Mouse (Mus musculus) heart, embryonic 15.5 days (tissue): ENCODE data around the gene Wipf1. TPM values are rescaled to one million over a fixed set of nuclear protein-coding genes. Genes with fewer than 3 reads are reported as not detected.
A peak's percentile ranks its signal among the peaks of the same experiment; 100 is the strongest.
"Not testable (repeated sequence)": the region's sequence is repeated elsewhere in the genome, so short reads cannot be mapped to it uniquely, and the experiment has no call there.

Source experiments
- ATAC-seq: fragments of 200-750 bp; cut with Nextera tagmentation; replicated peaks from 2 replicates; pipeline ENCODE4 v1.8.0; 2017; ENCODE audit warnings: low read depth, moderate TSS enrichment; ENCODE audit not compliant: insufficient number of reproducible peaks, insufficient read depth, low FRiP score
- H3K27ac ChIP-seq: fragments of 300-500 bp; sonication (generic); 2 replicates; pipeline ENCODE4 v1.5.1; 2015; ENCODE audit warnings: mild to moderate bottlenecking, inconsistent platforms
- H3K27me3 ChIP-seq: fragments of 300-500 bp; sonication (generic); 2 replicates; pipeline ENCODE4 v1.6.1; 2015; ENCODE audit warnings: inconsistent platforms
- H3K36me3 ChIP-seq: fragments of 300-500 bp; sonication (generic); 2 replicates; pipeline ENCODE4 v1.6.1; 2015; ENCODE audit warnings: mild to moderate bottlenecking, inconsistent platforms
- H3K4me1 ChIP-seq: fragments of 300-500 bp; sonication (generic); replicated peaks from 2 replicates; pipeline ENCODE4 v1.6.1; 2015; ENCODE audit warnings: inconsistent platforms
- H3K4me2 ChIP-seq: fragments of 300-500 bp; sonication (generic); 2 replicates; pipeline ENCODE4 v1.6.1; 2015; ENCODE audit warnings: inconsistent platforms, mild to moderate bottlenecking, moderate library complexity
- H3K4me3 ChIP-seq: fragments of 300-500 bp; sonication (generic); 2 replicates; pipeline ENCODE4 v1.5.1; 2015; ENCODE audit warnings: mild to moderate bottlenecking, inconsistent platforms
- H3K9ac ChIP-seq: fragments of 300-500 bp; sonication (generic); 2 replicates; pipeline ENCODE4 v1.6.1; 2015; ENCODE audit warnings: mild to moderate bottlenecking, inconsistent platforms
- H3K9me3 ChIP-seq: fragments of 300-500 bp; sonication (generic); replicated peaks from 2 replicates; pipeline ENCODE4 v1.6.1; 2016; ENCODE audit warnings: inconsistent platforms
- WGBS: fragments of 180-500 bp; shearing (Covaris S2); methylation state at CpG from one replicate; pipeline ENCODE4 v1.1.7; 2015; ENCODE audit warnings: mixed read lengths; 5-methylcytosine and 5-hydroxymethylcytosine counted together
- polyA plus RNA-seq: library from polyadenylated mRNA; unstranded; fragments of >200 nt; fragmentation: Nextera tagmentation; extraction: Ambion mirVana; gene quantifications from 2 replicates; pipeline ENCODE4 v1.2.1, GENCODE M21; 2015

Gene Wipf1
- polyA plus RNA-seq, 1 experiment from 2014 or later: 5.1 TPM

DNA sequence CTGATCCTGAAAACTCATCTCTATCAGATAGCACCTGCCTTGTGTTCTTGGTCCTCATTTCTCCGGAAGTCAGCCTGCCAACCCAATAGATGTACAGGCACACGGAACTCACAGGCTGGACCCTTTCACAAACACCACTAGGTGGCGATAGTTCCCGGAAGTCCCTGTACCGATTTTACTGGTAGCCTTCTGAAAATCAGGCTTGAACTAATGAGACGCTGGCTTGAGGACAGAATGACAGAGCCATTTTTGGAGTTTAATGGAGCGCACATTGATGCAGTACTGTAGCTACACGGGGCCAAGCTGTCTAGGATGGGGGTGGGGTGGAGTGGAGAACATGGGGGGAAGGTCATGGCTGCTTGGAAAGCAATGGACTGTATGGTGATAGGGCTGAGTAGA is 32.1 kb upstream of the Wipf1 start:
- no peak overlapping the region for H3K27ac ChIP-seq
- H3K36me3 ChIP-seq: no peaks in the 10 kb centered on the region
- WGBS: 6% methylated on average over 8 of the region's 8 CpGs
- no peaks in the 10 kb centered on the region for H3K27me3 ChIP-seq
- H3K9me3 ChIP-seq: no peaks in the 10 kb centered on the region
- no peak overlapping the region for H3K9ac ChIP-seq
- H3K4me3 ChIP-seq: peak overlapping the region; percentile 43
- peak overlapping the region; percentile 72 for H3K4me2 ChIP-seq
- H3K4me1 ChIP-seq: peaks cover 13% of the 10 kb centered on the region
- peak; percentile 33; the same call in 1 of the 2 replicates for ATAC-seq

GRCm38 (mm10) chr2:73560899-73561664 is 31.5 kb upstream of the Wipf1 start:
- peak; percentile 22 for ATAC-seq
- no peaks in the 10 kb centered on the region for H3K27me3 ChIP-seq
- H3K27ac ChIP-seq: no peak overlapping the region
- H3K9me3 ChIP-seq: no peaks in the 10 kb centered on the region
- 0 out of 2 replicates have a peak overlapping the region, but pooled peaks have one; percentile 23 for H3K9ac ChIP-seq
- H3K36me3 ChIP-seq: no peaks in the 10 kb centered on the region
- H3K4me1 ChIP-seq: peaks cover 13% of the 10 kb centered on the region
- H3K4me2 ChIP-seq: peak overlapping the region; percentile 72
- H3K4me3 ChIP-seq: peak overlapping the region; percentile 43
- WGBS: 2% methylated on average over 23 of the region's 23 CpGs

DNA sequence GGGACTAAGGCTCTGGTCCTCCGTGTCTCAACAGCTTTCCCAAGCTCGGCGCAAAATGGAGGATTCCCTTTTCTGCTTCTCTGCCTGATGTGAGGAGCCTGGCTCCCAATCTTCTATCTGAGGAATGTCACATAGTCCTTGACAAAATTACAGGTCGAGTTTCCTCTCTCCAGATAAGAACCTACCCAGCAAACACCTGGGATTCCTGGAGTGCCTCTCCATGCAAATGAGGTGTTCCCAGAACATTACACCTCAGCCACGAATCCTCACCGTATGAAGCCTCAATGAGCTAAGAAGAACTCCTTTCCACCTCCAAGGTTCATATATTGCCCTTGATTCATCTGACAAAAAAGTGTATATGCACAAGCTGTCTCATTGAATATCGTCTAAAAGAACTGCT is 30.9 kb upstream of the Wipf1 start:
- Histone ChIP-seq H3K36me3 (no peaks in the 10 kb centered on the region), H3K9ac (no peak overlapping the region), H3K4me1 (peaks cover 13% of the 10 kb centered on the region), H3K27me3 (no peaks in the 10 kb centered on the region), H3K4me3 (peak overlapping the region; percentile 43), H3K9me3 (no peaks in the 10 kb centered on the region), H3K27ac (no peak overlapping the region), H3K4me2 (peak overlapping the region; percentile 72)
- ATAC-seq: no peak
- WGBS: 45% methylated on average over 7 of the region's 7 CpGs

- Histone ChIP-seq H3K4me1 (peaks cover 13% of the 10 kb centered on the region), H3K27ac (no peak overlapping the region), H3K4me3 (no peak overlapping the region), H3K27me3 (no peaks in the 10 kb centered on the region), H3K4me2 (no peak overlapping the region), H3K9ac (no peak overlapping the region), H3K9me3 (no peaks in the 10 kb centered on the region), H3K36me3 (no peaks in the 10 kb centered on the region)
- 73% methylated on average over 8 of the region's 8 CpGs for WGBS
- ATAC-seq: no peak
These were observed 28.4 kb upstream of the Wipf1 start for GRCm38 (mm10) chr2:73557956-73558355.

DNA sequence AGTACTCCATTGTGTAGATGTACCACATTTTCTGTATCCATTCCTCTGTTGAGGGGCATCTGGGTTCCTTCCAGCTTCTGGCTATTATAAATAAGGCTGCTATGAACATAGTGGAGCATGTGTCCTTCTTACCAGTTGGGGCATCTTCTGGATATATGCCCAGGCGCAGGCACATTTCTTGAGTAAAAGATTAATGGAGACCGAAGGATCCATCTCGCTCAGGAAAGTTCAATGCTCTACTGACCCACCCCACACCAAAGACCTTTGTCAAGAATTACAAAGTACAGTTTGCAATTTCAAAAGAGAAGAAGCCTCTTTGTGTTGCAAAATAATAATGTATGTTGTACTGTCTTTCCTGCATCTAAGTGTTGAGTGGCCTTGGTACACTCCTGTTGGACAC is 27.5 kb upstream of the Wipf1 start:
- not testable (repeated sequence) for H3K4me2 ChIP-seq, ATAC-seq, H3K27me3 ChIP-seq, H3K9me3 ChIP-seq, H3K4me3 ChIP-seq, H3K27ac ChIP-seq, H3K36me3 ChIP-seq, H3K9ac ChIP-seq
- H3K4me1 ChIP-seq: peaks cover 13% of the 10 kb centered on the region
- WGBS: 94% methylated on average over 3 of the region's 3 CpGs

GRCm38 (mm10) chr2:73554389-73554788 is 24.9 kb upstream of the Wipf1 start:
- Histone ChIP-seq H3K36me3 (no peaks in the 10 kb centered on the region), H3K4me3 (no peak overlapping the region), H3K27me3 (no peaks in the 10 kb centered on the region), H3K4me1 (no peaks in the 10 kb centered on the region), H3K9ac (no peak overlapping the region), H3K27ac (no peak overlapping the region), H3K4me2 (no peak overlapping the region), H3K9me3 (no peaks in the 10 kb centered on the region)
- no peak for ATAC-seq
- WGBS: 76% methylated on average over 3 of the region's 3 CpGs

- no peak for ATAC-seq
- no peaks in the 10 kb centered on the region for H3K36me3 ChIP-seq
- no peak overlapping the region for H3K9ac ChIP-seq
- H3K9me3 ChIP-seq: no peaks in the 10 kb centered on the region
- no peak overlapping the region for H3K27ac ChIP-seq
- H3K4me1 ChIP-seq: no peaks in the 10 kb centered on the region
- H3K27me3 ChIP-seq: no peaks in the 10 kb centered on the region
- H3K4me2 ChIP-seq: no peak overlapping the region
- no peak overlapping the region for H3K4me3 ChIP-seq
- WGBS: 62% methylated on average over 3 of the region's 3 CpGs
These were observed 23.4 kb upstream of the Wipf1 start for GRCm38 (mm10) chr2:73552926-73553325.

DNA sequence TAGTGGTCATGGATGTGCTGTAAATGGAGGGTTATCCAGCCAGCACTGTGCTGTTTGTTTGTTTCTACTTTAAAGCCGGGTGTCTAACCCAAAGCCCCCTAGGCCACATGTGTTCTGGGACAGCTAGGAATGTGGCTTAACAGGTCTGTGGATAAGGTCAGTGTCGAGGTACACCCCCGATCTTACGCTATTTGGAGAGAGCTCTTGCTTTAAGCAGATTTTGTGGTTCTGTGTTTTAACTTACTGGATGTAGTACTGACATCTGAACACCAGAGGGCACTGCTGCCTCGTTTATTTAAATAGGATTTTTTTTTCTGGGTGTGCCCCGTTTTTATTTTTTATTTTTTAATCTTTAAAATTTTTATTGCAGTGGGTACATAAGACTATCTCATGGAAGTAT is 21.2 kb upstream of the Wipf1 start:
- H3K4me1 ChIP-seq: no peaks in the 10 kb centered on the region
- no peaks in the 10 kb centered on the region for H3K9me3 ChIP-seq
- no peak overlapping the region for H3K27ac ChIP-seq
- no peaks in the 10 kb centered on the region for H3K27me3 ChIP-seq
- no peak for ATAC-seq
- H3K4me3 ChIP-seq: no peak overlapping the region
- H3K36me3 ChIP-seq: no peaks in the 10 kb centered on the region
- H3K4me2 ChIP-seq: no peak overlapping the region; the same call in 1 of the 2 replicates
- H3K9ac ChIP-seq: no peak overlapping the region
- 22% methylated on average over 6 of the region's 6 CpGs for WGBS

- no peak for ATAC-seq
- H3K9ac ChIP-seq: no peak overlapping the region
- 56% methylated on average over 2 of the region's 2 CpGs for WGBS
- H3K4me3 ChIP-seq: no peak overlapping the region
- no peaks in the 10 kb centered on the region for H3K27me3 ChIP-seq
- no peaks in the 10 kb centered on the region for H3K4me1 ChIP-seq
- no peaks in the 10 kb centered on the region for H3K36me3 ChIP-seq
- H3K27ac ChIP-seq: no peak overlapping the region
- no peaks in the 10 kb centered on the region for H3K9me3 ChIP-seq
- H3K4me2 ChIP-seq: no peak overlapping the region
These were observed 19.0 kb upstream of the Wipf1 start for GRCm38 (mm10) chr2:73548542-73548941.

- Histone ChIP-seq H3K36me3 (no peaks in the 10 kb centered on the region), H3K4me3 (no peak overlapping the region), H3K9me3 (no peaks in the 10 kb centered on the region), H3K9ac (no peak overlapping the region), H3K4me1 (no peaks in the 10 kb centered on the region), H3K27ac (no peak overlapping the region), H3K27me3 (no peaks in the 10 kb centered on the region), H3K4me2 (no peak overlapping the region)
- no peak for ATAC-seq
- 81% methylated on average over 4 of the region's 4 CpGs for WGBS
These were observed 17.7 kb upstream of the Wipf1 start for GRCm38 (mm10) chr2:73547256-73547655.

- H3K9ac ChIP-seq: no peak overlapping the region
- no peaks in the 10 kb centered on the region for H3K27me3 ChIP-seq
- H3K9me3 ChIP-seq: no peaks in the 10 kb centered on the region
- WGBS: 70% methylated on average over 2 of the region's 2 CpGs
- no peak overlapping the region for H3K4me2 ChIP-seq
- ATAC-seq: no peak
- peaks cover 5% of the 10 kb centered on the region for H3K4me1 ChIP-seq
- H3K27ac ChIP-seq: no peak overlapping the region
- no peaks in the 10 kb centered on the region for H3K36me3 ChIP-seq
- H3K4me3 ChIP-seq: no peak overlapping the region
These were observed 16.0 kb upstream of the Wipf1 start for GRCm38 (mm10) chr2:73545556-73545955.
